Mouse (Mus musculus): ENCODE data around the gene Ppm1b.
A peak's percentile ranks its signal among the peaks of the same experiment; 100 is the strongest.

The Ppm1b gene

GRCm38 (mm10) chr17:84957487-84958259, 1.1 kb downstream of the Ppm1b start:
- DNase-seq (ENCODE audit: low read depth in 2 of 2, low spot score in 2 of 2), result peak; percentile 99

GRCm38 (mm10) chr17:84958411-84958911, 1.9 kb downstream of the Ppm1b start:
- DNase-seq (ENCODE audit: low read depth in 2 of 2, low spot score in 2 of 2), result peak; percentile 8 to 15

- DNase-seq (ENCODE audit: low read depth in 2 of 2, low spot score in 2 of 2), result no peak
These were observed 2.6 kb downstream of the Ppm1b start for GRCm38 (mm10) chr17:84958986-84959664.

- no peak for DNase-seq (ENCODE audit: low read depth in 2 of 2, low spot score in 2 of 2)
These were observed 3.1 kb downstream of the Ppm1b start for GRCm38 (mm10) chr17:84959665-84960020.

- DNase-seq (ENCODE audit: low read depth in 2 of 2, low spot score in 2 of 2), result no peak
These were observed 3.6 kb downstream of the Ppm1b start for GRCm38 (mm10) chr17:84960136-84960535.

GRCm38 (mm10) chr17:84962046-84962445, 5.5 kb downstream of the Ppm1b start:
- DNase-seq (ENCODE audit: low read depth in 2 of 2, low spot score in 2 of 2), result no peak

- DNase-seq (ENCODE audit: low read depth in 2 of 2, low spot score in 2 of 2), result no peak
These were observed 7.1 kb downstream of the Ppm1b start for GRCm38 (mm10) chr17:84963651-84964050.

GRCm38 (mm10) chr17:84966231-84966630, 9.7 kb downstream of the Ppm1b start:
- no peak for DNase-seq (ENCODE audit: low read depth in 2 of 2, low spot score in 2 of 2)

GRCm38 (mm10) chr17:84967045-84967444, 10.5 kb downstream of the Ppm1b start:
- no peak for DNase-seq (ENCODE audit: low read depth in 2 of 2, low spot score in 2 of 2)

- no peak for DNase-seq (ENCODE audit: low read depth in 2 of 2, low spot score in 2 of 2)
These were observed 13.4 kb downstream of the Ppm1b start for GRCm38 (mm10) chr17:84969916-84970315.

GRCm38 (mm10) chr17:84981721-84982120, 25.2 kb downstream of the Ppm1b start:
- no peak for DNase-seq (ENCODE audit: low read depth in 2 of 2, low spot score in 2 of 2)

GRCm38 (mm10) chr17:84982735-84983134, 26.2 kb downstream of the Ppm1b start:
- no peak for DNase-seq (ENCODE audit: low read depth in 2 of 2, low spot score in 2 of 2)

- no peak for DNase-seq (ENCODE audit: low read depth in 2 of 2, low spot score in 2 of 2)
These were observed 29.8 kb downstream of the Ppm1b start for GRCm38 (mm10) chr17:84986368-84986767.

GRCm38 (mm10) chr17:84987834-84988410, 31.4 kb downstream of the Ppm1b start:
- no peak for DNase-seq (ENCODE audit: low read depth in 2 of 2, low spot score in 2 of 2)

- DNase-seq (ENCODE audit: low read depth in 2 of 2, low spot score in 2 of 2), result no peak
These were observed 32.0 kb downstream of the Ppm1b start for GRCm38 (mm10) chr17:84988514-84988913.

GRCm38 (mm10) chr17:84995844-84996243, 39.3 kb downstream of the Ppm1b start:
- no peak for DNase-seq (ENCODE audit: low read depth in 2 of 2, low spot score in 2 of 2)

GRCm38 (mm10) chr17:84997639-84998038, 41.1 kb downstream of the Ppm1b start:
- peak in 1 of 2 experiments; percentile 9 for DNase-seq (ENCODE audit: low read depth in 2 of 2, low spot score in 2 of 2)

GRCm38 (mm10) chr17:84999636-85000035, 43.1 kb downstream of the Ppm1b start:
- no peak for DNase-seq (ENCODE audit: low read depth in 2 of 2, low spot score in 2 of 2)

- no peak for DNase-seq (ENCODE audit: low read depth in 2 of 2, low spot score in 2 of 2)
These were observed 56.9 kb downstream of the Ppm1b start for GRCm38 (mm10) chr17:85013485-85013884.

GRCm38 (mm10) chr17:85014632-85015031, 58.1 kb downstream of the Ppm1b start:
- no peak for DNase-seq (ENCODE audit: low read depth in 2 of 2, low spot score in 2 of 2)

GRCm38 (mm10) chr17:85018344-85018743, 61.8 kb downstream of the Ppm1b start:
- DNase-seq (ENCODE audit: low read depth in 2 of 2, low spot score in 2 of 2), result no peak

GRCm38 (mm10) chr17:85018794-85019193, 62.3 kb downstream of the Ppm1b start:
- no peak for DNase-seq (ENCODE audit: low read depth in 2 of 2, low spot score in 2 of 2)

Measured in CD8-positive naive resting alpha-beta T cell, adult 2 months (primary cell).